Mouse (Mus musculus) neural tube, embryonic 10.5 days (tissue): Measurements from ENCODE around the gene Endou.
A peak's percentile ranks its signal among the peaks of the same experiment; 100 is the strongest.

Experiments used
- DNase-seq: peaks from one replicate; pipeline ENCODE4 v3.0.0-alpha.2; 2017; ENCODE audit warnings: low spot score; ENCODE audit errors: extremely low spot score

Gene Endou

GRCm38 (mm10) chr15:97731111-97731510 lies at the start of gene Endou:
Endou (minus strand) TSS chr15:97731339.
- DNase-seq: no peak

GRCm38 (mm10) chr15:97780611-97781031 lies 49.5 kb upstream of the Endou start:
- DNase-seq: no peak

- DNase-seq: no peak
Observed at GRCm38 (mm10) chr15:97779576-97779975, 48.4 kb upstream of the Endou start.

GRCm38 (mm10) chr15:97778311-97779098 lies 47.4 kb upstream of the Endou start, which contains the start of gene Slc48a1:
Slc48a1 (plus strand) TSS chr15:97778520.
- no peak for DNase-seq

GRCm38 (mm10) chr15:97776919-97777318 lies 45.8 kb upstream of the Endou start:
- no peak for DNase-seq

- no peak for DNase-seq
Observed at GRCm38 (mm10) chr15:97776514-97776913, 45.4 kb upstream of the Endou start.

GRCm38 (mm10) chr15:97773961-97774370 lies 42.8 kb upstream of the Endou start:
- DNase-seq: no peak

- no peak for DNase-seq
Observed at GRCm38 (mm10) chr15:97773108-97773507, 42.0 kb upstream of the Endou start.

- DNase-seq: no peak
Observed at GRCm38 (mm10) chr15:97770280-97770679, 39.1 kb upstream of the Endou start.

GRCm38 (mm10) chr15:97768192-97768591 lies 37.1 kb upstream of the Endou start:
- no peak for DNase-seq

GRCm38 (mm10) chr15:97767280-97768186 lies 36.4 kb upstream of the Endou start, which contains the start of gene Rapgef3:
Rapgef3 (minus strand) TSS chr15:97767972.
- peak; percentile 78 for DNase-seq

GRCm38 (mm10) chr15:97766594-97767279 lies 35.6 kb upstream of the Endou start:
- no peak for DNase-seq

GRCm38 (mm10) chr15:97766194-97766593 lies 35.1 kb upstream of the Endou start:
- no peak for DNase-seq

- DNase-seq: no peak
Observed at GRCm38 (mm10) chr15:97765090-97765794, 34.1 kb upstream of the Endou start.

GRCm38 (mm10) chr15:97764532-97764931 lies 33.4 kb upstream of the Endou start:
- no peak for DNase-seq

GRCm38 (mm10) chr15:97763256-97764049 lies 32.3 kb upstream of the Endou start:
- DNase-seq: no peak

GRCm38 (mm10) chr15:97762733-97763132 lies 31.6 kb upstream of the Endou start:
- no peak for DNase-seq

- DNase-seq: no peak
Observed at GRCm38 (mm10) chr15:97761438-97761837, 30.3 kb upstream of the Endou start.

- DNase-seq: no peak
Observed at GRCm38 (mm10) chr15:97760952-97761351, 29.8 kb upstream of the Endou start.

GRCm38 (mm10) chr15:97760006-97760405 lies 28.9 kb upstream of the Endou start:
- DNase-seq: no peak
